Mouse (Mus musculus) brain, adult 2 months (tissue): ENCODE data around the gene Lyrm2.
A peak's percentile ranks its signal among the peaks of the same experiment; 100 is the strongest.

ENCODE experiments used
- DNase-seq: peaks from one replicate; pipeline ENCODE4 v3.0.0; 2011; ENCODE audit warnings: low read depth, low spot score

The Lyrm2 gene

DNA sequence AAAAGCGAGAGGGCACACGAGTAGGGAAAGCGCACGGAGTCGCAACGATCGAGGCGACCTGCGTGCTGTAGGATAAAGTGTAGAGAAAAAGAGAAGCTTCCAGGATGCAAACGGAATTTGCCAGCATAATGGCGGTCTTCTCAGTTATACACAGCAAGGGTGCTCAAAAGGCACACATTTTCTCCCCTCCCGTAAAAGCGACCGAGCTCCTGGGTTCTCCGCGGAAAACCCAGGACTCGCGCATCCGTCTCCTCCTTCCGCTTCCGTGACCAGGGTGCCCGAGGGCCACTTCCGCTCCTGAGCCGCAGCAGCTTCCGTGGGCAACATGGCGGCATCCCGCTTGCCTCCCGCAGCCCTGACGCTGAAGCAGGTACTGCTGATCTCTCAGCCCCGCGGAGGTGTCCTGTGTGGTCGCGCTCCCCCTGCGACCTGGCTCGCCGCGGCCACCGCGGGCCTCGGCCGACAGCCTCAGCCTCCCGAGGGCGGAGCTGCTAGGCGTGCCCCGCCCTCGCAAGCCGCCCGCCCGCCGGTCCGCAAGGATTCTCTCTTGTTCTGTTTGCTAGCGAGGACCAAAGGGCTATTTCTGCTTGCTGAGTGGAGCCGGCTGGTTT is at the start of gene Lyrm2:
TSS of gene Lyrm2 (plus strand) at position 288 of the 611 bp plus-strand sequence.
- DNase-seq: peak; percentile 94

DNA sequence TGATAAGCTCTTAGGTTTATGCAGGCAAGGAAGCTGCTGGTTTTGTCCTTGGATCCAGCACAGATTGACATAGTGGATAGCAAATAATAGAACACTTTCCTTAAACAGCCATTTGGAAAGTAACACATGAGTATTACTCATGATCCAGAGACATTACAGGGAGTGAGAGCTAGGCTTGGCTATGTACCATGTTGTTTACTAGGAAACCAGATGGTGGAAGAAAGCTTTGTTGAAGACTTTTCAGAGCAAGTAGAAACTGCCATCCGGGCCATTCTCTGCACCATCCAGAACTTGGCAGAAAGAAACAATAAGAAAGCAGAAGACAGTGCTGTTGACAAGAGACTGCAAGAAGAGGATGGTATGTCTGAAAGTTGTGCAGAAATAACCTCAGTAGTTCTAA is 49.3 kb upstream of the Lyrm2 start:
- peak; percentile 79 for DNase-seq

DNA sequence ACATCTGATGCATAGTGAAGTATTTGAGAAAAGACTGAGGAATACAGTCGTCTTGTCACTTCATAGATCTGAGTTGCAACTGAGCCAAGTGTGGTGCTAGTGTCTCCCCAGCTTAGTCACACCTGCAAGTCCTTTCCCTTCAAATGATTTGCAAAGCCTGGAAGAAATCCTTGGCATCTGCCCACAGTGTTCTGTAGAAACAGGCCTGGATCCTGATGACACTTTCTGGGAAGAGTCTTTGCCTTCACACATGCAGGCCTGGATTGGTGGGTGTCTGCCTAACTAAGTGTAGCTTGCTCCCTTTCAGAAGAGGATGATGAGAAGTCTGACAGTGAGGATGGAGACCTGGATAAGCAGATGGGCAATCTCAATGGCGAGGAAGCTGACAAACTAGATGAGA is 42.6 kb upstream of the Lyrm2 start:
- DNase-seq: peak; percentile 86

DNA sequence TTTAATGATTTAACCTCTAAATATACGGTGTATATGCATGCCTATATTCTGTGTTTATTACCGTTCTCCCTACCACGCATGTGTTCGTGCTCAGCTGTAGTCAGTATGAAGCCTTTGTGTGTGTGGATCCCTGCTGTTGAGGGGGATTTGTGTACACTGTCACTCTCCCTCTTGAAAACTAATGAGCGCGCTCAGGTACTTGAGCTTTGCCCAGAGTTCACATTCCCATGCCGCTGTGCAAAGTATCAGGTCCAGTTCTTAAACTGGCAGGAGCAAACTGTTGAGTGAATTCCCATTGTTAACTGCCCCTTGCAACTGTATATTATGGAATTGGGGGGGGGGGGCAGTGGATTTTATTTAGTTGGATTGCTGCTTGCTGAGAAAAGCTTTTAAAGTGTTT is 32.6 kb upstream of the Lyrm2 start:
- DNase-seq: no peak

DNA sequence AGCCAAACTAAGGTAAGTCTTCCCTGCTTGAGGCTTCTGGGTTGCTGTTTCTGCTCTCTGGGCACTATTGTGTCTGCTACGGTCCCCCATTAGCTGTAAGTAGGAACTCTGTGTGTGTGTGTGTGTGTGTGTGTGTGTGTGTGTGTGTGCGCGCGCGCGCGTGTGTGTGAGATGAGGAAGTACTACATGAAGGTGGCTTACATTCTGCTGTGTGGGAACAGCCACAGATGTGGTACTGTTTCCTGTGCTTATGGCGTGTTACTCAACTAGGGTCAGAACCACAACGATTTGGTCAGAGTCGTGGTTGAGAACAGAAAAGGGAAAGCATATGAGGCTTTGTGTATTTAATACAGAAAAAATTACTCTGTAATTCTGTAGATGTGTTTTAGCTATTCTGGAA is 32.0 kb upstream of the Lyrm2 start:
- DNase-seq: no peak

DNA sequence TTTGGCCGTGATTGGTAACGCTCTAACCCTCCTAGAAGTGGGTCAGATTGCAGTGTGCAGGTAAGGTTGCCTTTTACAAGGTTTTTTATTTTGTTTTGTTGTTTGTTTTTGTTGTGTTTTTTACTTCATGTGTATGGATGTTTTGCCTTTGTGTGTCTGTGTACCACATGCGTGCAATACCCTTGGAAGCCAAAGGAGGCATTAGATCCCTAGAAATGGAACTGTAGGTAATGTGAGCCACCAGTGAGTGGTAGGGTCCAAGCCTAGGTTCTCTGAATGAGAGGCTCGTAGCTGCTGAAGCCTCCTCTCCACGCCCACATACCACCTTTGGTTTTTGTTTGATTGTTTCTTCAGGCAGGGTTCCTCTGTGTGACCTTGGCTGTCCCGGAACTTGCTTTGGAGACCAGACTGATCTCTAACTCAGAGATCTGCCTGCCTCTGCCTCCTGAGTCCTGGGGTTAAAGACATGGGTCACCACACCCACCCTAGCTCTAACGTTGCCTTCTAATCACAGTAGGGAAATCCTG is 29.7 kb upstream of the Lyrm2 start:
- DNase-seq: no peak

DNA sequence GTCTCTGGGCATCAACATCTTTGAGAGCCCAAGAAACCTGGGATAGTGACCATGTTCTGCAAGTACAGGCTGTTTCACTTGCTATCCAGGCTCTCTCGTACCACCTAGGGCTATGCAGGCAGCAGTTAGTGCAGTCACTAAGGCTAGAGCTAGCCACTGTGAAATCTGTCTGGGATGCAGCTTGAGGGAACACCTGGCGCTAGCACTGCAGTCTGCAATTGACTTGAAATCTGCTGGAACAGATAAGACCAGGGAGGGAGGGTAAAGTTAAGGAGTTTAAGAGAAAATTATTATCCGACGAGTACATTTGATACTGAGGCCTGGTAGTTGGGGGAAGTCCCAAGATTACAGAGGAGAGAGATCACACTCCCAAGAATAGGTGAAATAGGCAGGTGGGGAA is 20.1 kb upstream of the Lyrm2 start:
- no peak for DNase-seq

DNA sequence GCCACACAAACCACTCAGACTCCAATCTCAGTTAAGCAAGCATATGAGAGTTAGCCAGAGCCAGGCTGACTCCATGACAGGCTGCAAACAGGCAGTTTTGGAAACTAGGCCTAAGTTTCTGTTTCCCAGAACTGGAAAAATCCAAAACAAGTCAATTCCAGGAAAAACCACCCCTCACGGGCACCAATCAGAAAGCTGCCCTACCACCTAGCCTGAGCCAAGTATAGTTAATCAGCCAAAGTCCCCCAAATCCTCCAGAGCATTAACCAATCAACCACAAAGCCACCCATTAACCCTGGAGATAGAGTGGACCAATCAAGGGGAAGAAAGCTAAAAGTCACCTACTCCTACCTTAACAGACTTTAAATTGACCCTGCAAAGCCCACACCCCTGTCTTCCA is 12.9 kb upstream of the Lyrm2 start:
- DNase-seq: no peak

DNA sequence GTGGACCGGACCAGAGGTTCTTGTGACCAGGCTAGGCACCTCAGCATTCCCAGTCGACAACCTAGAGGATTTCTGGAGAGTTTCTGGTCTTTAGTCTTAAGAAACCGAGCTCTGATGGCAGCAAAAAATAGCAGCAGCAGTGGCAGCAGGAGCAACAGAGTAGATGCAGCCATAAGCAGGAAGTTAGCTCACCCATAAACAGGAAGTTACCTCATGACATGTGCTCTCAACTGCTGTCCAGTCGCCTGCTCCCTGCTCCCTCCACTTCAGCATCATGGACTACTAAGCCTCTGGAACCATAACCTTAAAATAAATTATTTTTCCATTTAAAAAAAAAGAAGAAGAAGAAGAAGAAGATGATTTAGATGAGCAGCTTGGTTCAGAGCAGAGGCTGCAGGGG is 11.0 kb upstream of the Lyrm2 start:
- DNase-seq: no peak

DNA sequence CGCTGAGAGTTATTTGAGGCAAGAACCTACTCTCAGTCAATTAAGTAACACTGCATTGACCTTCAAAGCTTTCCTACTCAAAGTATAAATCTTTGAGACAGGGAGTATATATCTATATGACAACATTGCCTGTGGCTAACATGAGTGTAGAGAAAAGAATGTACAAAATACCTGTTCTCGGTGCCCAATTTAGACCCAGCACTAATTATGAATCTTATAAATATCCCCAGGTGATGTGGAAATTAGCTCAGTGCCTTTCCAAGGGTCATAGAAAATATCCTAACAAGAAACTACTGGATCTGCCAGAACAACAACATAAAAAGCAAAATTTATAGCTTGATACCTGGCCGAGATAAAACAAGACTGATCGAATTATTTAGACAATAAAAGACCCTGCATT is 1.1 kb upstream of the Lyrm2 start:
- no peak for DNase-seq

DNA sequence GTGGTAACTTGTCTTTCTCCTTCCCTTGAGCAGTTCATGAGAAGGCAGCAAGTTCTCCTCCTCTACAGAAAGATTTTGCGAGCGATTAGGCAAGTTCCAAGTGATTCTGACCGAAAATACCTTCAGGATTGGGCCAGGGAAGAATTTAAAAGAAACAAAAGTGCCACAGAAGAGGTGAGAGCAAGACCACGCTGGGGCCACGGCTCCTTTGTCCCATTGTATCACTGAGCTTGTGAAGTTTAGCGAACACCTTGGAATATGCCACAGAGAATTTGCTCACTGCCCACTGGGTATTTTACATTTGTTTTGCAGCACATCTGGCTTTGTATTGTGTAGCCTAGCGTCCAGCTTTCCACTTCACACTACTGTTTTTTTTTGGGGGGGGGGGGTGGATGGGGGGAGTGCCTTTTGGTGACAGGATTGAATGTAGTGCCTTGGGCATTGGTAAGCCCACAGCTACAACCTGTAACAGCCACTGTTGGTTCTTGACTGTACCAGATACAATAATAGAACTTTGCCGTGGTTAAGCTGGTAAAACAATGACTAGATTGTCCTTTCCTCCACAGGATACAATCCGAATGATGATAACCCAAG is 621 bp downstream of the Lyrm2 start:
- peak; percentile 8 for DNase-seq

DNA sequence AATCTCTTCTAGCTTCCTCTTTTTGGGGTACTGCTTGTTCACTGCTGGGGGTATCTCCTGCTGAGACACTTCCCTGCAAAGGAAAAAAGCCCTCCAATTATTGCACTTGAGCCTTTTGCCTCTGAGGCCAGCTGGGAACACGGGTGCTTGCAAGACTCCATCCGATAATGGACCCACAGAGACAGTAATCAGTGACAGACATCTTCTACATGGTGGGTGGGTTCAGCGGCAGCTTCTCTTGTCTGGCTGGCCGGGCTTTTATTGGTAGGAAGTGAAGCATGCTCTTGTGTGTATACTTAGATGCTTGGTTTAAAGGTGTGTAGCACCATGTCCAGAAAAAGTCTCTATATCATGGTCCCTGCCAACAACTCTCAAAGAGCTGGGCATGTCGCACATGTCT is 17.4 kb downstream of the Lyrm2 start:
- no peak for DNase-seq

DNA sequence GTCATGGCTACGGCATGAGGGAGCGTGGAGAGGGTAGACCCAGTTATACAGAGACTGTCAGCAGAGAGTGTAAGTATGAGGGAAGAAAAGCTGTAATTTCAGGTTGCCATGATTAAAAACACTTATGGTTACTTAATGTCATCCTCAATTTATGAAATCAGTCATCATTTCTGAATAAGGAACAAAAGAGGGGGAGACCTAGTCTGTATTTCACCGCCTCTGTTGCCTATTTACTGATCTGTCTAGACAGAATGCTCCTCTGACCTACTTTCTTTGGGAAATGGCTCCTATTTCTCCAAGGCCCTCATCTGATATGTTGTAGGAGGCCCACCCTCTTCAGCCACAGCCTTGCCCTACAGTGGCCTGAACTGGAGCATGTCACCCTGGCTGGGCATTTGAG is 20.6 kb downstream of the Lyrm2 start:
- DNase-seq: no peak

DNA sequence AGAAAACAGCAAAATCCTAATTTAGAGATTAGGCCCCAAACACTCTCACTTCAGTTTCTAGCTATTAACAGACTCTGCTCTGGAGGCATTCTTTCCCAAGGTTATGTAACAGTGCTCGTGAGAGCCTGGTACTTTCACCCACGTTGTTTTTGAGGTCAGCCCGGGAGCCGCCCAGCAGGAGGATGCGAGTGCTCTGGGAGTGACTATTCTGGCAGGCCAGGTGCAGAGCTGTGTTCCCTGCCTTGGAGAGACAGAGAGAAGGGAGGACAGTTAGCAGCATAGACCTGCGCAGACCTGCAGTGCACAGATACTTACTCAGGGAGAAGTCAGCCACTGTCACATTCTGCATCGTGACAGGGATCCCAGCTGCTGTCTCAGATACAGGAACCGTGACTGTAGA is 24.2 kb downstream of the Lyrm2 start:
- peak; percentile 66 for DNase-seq

DNA sequence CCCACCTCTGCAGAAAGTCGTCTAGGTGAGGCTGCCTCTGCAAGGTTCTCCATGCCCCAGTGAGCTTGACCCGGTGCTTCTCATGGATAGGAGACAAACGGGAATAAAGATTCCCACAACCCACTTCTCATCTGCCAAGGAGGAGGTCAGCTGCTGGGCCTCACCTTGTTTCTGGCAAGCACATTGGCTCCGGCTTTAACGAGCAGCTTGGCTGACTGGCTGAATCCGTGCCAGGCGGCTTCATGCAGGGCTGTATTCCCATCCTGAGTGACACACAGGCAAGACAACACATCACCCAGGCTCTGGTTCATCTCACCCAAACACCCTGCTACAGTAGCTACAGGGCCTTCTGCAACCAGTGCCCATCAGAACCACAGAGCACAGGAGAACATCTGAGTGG is 26.9 kb downstream of the Lyrm2 start:
- DNase-seq: peak; percentile 92

DNA sequence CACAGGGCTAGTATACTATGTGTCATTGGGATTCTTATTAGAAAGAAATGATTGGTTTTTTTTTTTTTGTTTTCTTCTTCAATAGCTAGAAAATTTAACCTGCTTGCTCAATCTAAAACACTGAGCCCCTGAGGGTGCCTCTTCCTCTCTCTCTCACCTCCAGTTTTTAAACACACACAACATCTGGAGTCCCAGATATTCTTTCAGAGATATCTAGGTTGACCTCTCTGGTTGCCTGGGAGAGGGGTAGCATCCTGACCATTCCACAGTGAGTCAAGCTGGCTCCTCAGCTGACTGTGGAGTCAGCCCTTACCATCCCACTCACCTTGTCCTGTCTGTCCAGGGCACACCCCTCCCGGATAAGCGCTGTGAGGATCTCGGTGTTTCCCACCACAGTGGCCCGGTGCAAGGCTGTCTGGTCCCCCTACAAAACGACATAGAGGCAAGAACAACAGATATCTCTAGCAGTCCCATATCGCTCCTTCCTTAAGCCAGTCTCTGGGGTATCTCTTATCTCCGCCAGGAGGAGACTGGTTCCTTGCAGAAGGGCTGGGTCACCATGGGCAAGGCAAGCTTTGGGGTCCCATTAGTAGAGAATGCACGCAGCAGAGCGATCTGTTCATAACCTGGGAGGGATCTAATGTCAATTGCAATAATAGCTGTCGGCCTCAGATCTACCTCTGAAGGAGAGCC is 28.5 kb downstream of the Lyrm2 start:
- no peak for DNase-seq

DNA sequence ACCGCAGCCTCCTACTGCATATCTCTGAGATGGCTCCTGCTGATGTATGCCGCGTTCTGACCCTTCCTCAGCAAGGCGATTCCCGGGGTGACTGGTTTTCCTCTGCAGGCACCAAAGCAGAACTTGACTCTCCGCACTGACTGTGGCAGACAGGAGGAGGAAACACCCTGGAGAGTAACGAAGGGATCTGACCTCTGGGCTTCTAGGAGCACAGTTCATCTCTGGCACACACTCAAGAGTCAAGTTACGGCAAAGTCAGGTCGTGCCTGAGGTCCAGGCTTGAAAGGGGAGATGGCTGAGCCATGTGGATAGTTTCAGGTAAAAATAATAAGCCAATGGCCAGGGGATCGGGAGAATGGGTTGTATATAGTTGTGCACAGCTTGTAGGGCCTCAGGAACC is 29.3 kb downstream of the Lyrm2 start:
- no peak for DNase-seq

DNA sequence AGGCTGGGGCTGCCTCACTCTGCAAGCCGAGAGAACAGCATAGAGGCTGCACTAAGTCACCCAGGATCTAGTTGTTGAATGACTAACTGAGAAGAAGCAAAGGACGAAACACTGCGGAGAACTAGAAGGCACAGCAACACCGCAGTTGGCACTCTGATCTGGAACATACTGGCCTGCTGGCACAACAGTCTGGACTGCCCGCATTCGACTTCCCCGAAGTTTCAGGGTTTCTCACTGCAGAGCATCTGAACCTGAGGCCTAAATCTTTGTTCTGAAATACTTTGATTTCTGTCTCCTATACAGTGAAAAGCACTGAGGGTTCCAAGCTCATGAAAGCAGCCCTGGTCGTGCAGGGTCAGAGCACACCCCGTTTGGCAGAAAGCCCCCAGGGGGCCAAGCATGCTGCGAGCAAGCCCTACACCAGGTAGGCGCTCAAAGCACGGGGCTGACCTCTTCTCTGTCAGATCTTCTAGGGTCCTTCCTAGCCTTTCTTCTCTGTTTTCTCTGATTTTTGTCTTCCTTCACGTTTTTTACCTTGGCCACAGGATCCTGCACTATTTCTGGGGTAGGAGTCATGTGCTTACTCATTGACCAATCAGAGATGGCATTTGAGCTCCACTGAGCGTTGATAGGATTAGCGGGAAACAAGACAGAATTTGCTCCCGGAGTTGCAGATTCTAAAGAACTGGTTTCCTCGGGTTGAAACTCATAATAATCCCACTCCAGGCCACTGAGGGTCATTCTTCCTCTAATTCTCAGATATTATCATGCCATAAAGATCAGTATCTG is 33.6 kb downstream of the Lyrm2 start:
- peak; percentile 79 for DNase-seq

DNA sequence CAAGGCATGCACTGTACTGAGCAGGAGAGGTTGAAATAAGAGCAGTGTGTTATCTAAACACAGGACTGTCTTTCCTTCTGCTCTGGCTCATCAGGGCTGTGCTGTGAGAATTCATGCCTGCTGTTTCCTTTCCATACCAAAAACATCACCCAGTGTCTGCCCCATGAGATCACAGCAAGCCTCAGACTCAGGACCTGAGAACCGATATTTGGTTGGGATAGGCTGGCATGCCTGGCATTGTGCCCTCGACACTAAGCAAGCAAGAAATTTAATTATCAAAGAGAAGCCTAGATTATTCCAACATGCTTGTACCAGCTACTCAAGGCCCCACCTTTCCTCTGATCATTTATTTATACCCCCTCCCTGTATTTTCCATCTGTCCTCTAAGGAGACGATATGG is 34.5 kb downstream of the Lyrm2 start:
- DNase-seq: no peak

DNA sequence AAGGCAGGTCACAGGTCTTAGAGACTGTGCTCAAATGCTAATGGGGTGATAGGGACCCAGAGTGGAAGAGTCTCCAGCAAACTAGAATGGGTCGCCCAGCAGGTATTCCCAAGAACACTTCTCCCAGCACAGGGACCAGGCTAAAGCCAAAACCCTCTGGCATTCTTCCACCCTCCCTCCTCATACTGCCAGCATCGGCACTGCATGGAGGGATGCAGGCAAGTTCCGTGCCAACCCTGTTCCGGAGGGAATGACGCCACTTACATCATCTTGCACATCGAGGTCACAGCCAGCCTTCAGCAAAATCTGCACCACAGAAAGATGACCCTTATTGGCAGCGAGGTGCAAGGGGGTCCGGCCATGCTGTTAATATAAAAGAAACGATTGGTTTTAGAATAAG is 36.0 kb downstream of the Lyrm2 start:
- peak; percentile 58 for DNase-seq

DNA sequence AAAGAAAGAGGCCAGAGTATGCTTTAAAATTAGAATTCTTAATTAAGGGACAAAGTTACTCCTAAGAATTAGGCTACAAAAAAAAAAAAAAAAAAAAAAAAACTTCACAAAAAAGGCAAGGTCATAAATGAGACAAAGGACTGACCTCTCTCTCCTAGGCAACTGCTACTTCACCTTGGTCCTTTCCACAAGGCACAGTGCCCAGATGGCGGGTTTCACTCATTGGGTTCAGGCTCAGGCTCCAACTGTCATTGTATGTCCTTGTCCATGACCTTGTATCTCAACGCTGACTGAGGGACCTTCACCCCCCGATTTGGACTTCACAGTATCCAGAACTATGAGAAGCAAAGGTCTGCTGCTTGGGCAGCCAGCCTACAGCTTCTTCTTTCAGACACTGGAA is 38.3 kb downstream of the Lyrm2 start:
- no peak for DNase-seq
